Mouse (Mus musculus) brain, embryonic 14.5 days (tissue): ENCODE measurements around the gene Ifi202b.

Experiments used
- CTCF ChIP-seq: fragments of 200-500 bp; IDR thresholded peaks from 2 replicates; pipeline ENCODE4 v1.5.1; 2012; ENCODE audit warnings: inconsistent platforms, mild to moderate bottlenecking, moderate library complexity, borderline replicate concordance; ENCODE audit not compliant: insufficient read depth, insufficient read length; ENCODE audit errors: extremely low read depth
- POLR2A ChIP-seq: fragments of 200-500 bp; IDR thresholded peaks from 2 replicates; pipeline ENCODE4 v1.6.1; 2012; ENCODE audit warnings: mild to moderate bottlenecking, inconsistent platforms, borderline replicate concordance; ENCODE audit not compliant: poor library complexity, insufficient read depth, insufficient read length, severe bottlenecking; ENCODE audit errors: extremely low read depth

DNA sequence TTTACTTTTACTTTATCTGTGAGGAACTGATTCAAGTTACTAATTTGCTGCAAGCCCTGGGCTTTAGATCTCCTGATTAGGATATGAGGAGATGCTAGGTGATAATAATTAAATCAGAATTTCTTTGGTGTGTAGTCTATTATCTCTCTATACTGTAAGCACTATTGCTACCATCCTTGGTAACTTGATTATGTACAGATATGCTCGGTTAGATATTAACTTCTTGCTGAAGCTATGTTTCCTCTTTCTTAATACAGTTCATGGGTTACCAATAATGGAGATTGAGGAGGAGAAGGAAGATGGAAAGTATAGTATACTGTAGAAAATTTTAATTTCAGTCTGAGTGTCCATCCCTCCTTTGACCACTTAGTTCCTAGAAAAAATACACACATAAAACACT, 29.0 kb downstream of the Ifi202b start:
- TF ChIP-seq CTCF (no peak), POLR2A (no peak)
